Mouse (Mus musculus): Measurements from ENCODE around the gene Rnf220.

Gene Rnf220

DNA sequence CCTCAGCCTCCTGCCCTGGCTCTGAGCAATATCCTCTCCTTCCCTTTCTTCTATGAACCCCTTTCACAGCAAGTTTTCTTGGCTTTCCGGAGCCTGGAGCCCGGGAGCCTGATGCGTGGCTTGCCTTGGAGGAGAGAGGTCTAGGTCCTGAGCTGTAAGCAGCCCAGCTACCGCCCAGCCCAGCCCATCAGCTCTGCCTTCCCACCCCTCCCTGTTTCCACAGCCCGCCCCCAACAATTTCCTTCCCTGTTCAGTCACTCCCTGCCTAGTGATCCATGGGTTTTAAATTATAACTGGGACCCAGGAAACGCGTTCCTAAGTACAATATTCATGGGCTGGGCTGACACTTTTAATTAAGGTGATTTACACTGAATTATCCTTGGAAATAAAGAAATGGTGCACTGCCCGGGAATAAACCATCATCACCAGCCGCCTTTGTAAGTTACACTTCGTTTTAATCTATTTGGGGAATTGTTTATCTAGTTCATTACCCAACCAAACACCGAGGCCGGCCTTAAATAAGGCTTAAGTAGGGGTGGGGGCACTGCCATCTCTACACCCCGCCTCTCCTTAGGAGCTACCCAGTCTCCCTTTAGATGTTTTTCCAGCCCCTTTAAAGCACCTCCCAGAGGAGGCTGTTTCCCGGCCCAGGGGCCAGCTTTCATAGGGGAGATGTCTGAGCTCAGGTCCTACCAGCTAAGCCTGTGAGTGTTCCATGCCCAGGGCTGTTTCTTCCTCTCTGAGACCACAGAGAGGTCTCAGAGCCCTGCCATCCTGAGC is 194.6 kb downstream of the Rnf220 start:
- DNase-seq (ENCODE audit: low read depth, low spot score): no peak

DNA sequence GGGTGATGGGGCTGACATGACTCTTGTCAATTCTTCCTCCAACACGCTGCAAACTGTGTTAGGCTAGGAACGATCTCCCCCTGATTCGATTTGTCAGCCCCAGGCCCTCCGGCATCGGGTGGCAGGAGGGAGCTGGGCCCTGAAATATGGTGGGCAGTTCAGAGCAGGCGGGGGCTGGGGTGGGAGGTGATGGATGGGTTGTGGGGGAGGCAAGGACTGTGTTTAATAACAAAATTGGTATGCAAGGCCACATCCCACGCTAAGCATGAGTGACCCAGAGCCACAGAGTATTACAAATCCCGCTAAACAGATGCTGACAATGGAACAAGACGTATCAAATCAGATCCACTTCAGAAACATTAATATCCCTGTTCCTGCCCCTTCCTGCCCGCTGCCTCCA is 196.9 kb downstream of the Rnf220 start:
- DNase-seq (ENCODE audit: low read depth, low spot score): no peak

DNA sequence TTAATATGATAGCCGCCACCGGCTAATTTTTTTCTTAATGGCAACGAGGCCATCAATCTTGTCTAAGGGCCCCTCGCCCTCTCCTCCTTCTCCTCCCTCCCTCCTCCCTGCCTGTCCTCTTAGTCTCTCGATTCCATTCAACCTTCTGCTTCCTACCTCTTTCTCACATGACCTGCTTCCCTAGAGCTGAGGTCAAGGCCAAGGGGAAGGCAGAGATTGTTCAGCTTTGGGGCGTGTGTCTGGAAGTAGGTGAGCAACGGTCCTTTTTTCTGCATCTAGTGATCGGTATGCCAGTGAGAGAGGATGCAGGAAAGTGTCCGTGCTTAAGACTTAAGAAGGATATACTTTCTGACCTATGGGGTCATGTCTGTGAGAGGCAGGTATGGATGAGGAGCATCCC is 199.0 kb downstream of the Rnf220 start:
- DNase-seq (ENCODE audit: low read depth, low spot score): no peak

DNA sequence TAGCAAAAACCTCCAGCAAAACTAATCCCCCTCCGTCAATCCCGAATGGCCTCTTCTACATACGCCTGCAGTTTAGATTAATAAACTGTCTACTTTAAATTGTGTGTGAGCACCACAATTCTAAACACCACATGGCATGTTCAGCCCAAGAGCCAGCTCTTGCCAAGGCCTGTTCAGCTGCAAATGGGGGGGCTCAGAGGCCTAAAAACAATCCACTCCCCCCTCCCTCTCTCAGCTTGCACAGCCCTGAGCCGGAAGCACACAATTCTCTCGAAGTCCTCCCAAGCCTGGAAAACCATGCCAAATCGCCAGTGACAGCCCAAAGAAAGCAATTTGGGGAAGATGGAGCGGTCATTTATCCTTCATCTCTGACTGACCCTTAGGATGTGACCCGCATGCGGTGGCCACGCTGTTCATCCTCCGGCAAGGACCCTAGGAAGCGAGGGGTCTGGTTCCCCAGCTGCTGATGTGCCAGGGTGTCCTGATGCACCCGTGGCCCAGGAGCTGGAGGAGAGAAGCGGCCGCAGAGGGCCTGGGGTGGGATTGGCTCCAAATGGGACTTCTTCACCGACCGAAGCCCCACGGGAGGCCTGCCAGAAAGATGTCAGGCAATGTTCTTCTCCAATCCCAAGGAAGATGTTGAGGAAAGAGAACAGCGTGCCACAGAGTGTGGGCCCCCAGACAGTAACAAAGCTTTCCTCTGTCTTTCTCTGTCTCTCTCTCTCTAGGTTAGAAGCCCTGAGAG is 199.8 kb downstream of the Rnf220 start:
- DNase-seq (ENCODE audit: low read depth, low spot score): no peak

DNA sequence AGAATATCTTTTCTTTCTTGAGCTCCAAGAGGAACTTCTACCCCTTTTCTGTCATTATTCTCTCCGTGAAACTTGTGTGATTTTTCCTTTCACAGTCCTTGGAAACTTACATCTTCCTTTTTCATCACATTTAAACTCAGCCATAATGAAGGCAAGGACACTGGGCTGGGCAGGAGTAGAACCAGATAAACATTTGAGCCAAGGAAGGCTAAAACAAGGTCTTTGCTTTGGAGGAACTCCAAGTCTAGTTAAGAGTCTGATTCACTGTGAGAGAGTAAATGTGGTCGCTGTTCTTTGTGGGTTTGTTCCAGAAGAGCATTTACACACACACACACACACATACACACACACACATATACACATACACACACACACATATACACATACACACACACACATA is 205.2 kb downstream of the Rnf220 start:
- no peak for DNase-seq (ENCODE audit: low read depth, low spot score)

DNA sequence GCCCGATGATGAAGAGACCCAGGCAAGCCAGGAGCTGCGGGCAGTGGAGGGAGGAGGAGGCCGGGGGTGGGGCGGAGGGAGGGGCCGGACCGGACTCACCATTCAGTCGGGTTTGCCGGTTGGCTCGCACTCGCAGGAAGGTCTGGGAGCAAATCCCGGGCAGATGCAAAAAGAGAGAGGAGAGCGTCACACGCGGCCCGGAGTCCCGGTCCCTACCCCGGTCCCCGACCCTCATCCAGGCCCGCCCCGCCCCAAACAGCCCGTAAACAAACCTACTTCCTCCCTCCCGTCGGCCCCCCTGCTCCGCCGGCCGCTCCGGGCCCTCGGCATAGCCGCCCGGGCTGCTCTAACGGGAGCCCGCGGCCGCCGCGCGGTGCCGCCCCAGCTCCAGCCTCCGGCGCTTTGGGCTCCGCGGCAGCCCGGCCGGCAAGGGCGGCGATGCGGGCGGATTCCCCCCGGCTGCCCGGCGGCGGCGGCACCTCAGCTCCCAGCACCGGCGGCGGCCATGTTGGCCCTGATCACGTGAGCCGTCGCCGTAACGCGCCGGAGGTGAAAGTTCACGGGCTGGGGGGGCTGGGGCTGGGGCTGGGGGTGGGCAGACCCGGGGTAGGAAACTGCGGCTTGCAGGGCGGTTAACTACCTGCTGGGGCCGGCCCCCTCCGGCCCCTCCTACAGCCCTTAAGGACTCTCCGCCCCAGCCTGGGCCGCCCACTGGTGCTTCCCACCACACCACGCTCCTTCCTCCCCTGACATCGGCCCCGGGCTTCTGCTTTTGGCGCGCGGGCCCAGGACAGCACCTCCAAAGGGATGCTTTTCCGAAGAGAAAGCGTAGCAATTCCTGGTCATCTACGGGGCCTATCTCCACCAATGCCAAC is 207.7 kb downstream of the Rnf220 start:
- peak; percentile 52 for DNase-seq (ENCODE audit: low read depth, low spot score)

DNA sequence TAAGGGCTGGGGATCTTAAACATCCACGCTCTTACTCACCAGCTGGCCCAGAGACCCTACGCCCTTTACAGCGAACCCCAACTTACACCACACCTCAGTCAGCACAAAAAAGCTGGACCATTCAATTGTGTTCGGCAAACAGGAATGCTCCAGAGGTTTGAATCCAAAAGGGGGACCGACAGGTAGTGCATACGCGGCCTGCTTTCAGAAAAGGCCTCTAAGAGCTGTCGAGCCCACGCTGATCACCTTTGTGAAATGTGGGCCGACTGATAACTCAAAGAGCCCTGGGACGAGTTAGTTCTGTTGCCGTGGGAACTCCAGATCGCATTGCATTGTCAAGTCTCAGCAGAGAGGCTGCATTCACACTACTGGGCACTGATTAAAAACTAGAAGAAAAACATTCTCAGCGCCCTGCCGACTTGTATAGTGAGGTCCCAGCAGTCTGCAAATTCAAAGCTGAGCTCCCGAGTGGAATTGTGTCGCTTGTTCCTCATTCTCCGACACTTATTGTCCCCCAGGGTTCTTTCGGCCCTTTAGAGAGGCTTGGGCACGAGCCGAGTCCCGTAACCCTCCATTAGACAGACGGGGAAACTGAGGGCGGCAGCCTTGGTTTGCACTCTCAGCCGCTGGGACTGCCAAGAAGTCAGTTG is 208.4 kb downstream of the Rnf220 start:
- DNase-seq (ENCODE audit: low read depth, low spot score): no peak

DNA sequence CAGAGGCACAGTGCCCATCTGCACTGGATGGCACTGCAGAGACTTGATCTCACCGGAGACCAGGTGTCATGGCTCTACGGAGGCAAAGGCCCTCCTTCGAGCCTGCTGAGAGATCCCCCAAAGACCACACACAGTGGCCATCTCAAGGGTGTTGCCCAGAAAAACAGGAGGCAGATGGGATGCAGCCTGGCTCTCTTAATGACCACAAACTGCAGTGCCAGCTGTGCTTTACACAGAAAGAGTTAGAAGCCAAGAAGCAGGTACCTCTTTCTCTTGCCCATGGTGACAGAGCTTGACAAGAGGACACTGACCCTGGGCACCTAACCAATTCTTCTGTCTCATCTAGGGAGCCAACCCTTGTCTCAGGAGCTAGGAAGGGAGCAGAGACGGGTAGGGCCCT is 212.5 kb downstream of the Rnf220 start:
- DNase-seq (ENCODE audit: low read depth, low spot score): no peak

DNA sequence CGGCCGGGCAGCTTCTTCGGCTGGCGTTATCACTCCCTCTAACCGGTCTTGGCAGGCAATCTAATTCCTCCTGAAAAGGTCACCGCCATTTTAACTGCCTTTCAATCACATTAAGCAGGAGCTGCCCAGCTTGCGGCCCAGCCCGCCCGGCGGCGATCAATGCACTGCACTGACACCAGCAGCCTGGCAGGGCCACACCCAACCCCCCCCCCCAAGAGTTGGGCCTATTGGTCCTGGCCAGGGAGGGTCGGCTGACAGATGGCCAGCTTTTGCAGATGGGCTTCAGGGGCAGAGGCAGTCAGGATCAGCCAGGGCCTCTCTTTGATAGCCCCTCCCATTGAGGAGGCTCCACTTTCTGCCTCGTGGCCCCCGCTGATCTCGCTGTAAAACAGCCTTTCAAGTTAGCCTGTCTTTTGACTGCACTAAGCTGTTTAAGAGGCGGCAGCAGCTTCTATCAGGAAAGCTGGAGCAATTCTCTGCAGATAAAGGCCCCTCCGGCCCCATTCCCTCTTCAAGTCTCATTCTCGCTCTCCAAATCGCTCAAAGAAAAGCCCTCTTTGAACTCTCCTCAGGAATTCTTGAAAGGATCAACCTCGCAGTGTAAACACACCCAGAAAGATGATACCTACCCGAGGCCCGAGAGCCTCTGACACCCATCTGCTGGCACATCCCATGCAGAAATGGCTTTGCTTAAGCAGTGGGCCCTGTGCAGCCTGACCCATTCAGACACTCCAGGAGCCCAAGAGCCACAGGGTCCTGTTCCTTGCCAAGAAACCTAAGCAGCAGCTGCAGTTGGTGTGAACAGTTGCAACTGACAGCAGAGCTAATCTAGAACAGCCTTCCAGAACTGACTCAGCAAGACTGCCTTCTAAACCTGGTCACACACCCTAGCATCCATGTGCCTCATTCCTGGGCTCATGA is 213.3 kb downstream of the Rnf220 start:
- no peak for DNase-seq (ENCODE audit: low read depth, low spot score)

DNA sequence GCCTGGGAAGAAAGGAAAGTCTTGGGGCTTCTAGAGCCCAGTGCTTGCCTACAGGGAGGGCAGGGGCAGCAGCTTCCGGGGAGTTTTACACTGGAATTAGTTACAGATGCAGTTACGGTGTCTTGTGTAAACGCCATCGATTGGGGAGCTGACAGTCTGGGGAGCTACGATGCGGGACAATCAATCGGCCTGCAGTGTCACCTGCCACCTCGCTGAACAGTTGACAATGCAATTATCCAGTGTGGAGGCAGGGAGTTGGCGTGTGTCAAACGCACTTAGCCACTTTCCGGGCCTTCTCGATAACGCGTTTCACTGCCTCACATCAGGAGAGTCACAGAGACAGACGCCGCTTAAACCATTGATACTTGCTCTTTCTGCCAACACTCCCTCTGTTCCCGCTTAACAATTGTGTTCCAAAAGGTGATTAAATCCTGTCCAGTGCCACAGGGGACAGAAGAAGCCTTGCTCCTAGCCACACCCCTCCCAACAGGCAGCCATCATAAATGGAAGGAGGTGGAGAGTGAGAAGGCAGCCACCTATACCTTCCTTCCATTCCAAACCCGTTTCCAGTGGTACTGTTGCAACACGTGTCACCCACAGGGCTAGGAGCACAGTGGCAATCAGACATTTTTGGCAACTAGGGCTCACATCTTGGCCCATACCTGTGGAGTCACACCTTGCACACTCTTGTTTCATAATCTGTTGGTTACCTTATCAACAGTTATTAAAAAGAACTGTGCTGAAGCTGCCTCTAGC is 215.6 kb downstream of the Rnf220 start:
- DNase-seq (ENCODE audit: low read depth, low spot score): no peak

DNA sequence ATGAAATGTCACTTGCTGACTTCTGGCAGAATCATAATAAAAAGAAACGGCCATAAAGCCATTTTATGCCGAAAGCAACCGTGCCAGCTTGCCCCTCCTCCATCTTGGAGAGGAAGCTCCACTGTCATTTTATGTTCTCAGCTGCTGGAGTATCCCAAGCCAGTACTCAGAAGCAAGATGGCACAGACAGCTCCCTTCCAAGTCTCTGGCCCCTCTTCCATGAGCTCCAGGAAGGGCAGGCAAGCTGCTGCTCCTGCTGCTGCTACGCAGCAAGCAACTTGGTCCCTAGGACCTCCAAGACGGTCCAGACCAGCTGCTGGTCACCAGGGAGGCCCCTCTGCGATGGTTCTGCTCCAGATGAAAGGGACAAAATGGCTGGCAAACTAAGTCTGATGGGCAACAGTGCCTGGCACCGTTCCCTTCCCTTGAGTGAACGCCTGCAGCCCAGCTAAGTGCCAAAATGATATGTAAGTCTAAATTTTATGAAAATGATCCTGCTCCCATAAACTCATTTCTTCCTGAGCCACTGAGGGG is 216.4 kb downstream of the Rnf220 start:
- DNase-seq (ENCODE audit: low read depth, low spot score): no peak

DNA sequence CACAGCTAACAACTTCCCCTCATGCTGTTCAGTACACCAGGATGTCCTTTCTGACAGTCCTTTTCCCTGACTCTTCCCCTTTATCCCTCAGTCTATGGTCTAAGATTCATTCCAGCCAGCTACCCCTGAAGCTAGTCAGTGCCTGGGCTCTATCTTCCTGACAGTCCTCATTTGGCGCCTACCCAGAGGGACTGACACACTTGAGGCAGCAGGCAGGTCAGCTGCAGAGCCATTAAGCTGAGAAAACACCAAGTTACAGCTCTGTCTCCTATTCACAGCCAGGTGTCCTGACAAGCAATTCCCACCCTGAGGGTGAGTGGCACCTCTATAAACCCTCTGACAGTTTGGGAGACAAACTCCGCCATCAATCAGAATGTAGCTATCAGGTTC is 217.6 kb downstream of the Rnf220 start:
- DNase-seq (ENCODE audit: low read depth, low spot score): no peak

DNA sequence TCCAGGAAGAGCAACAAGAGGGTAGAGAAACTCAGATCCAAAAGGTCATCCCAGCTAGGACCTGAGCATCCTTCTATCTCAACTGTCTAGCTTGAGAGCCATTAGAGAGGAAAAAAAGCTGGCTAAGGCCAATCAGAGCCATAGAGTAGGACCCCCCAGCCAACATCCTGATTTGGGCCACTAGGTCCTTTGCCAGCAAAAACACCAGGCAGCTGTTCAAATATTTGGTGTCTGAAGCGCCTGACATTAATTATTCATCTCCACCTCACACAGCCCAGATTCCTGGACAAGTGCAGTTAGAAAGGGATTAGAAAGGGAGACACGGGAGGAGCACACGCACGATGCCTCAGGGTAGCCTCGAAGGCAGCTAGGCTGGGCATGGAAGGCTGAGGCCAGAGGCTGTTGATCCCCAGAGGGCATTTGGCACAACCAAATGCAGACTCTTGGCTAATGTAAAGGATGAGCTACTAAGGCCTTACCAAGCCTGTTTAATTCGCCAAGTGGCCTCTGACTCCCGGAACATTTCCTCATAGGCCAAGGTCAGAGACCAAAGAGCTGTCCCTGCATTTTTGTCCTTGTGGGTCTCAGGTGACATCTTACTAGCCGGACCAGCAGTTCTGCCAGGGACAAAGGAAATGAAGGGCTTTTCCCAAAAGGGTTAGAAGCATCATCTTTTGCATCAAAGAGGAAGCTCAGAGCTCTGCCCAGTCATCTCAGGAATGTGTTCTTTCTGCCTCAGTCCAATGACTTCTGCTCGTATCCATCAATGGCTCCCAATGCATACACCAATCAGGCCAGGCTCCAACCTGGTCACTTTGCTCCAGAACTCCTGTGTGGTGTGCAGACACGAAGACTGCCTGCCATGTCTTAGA is 218.2 kb downstream of the Rnf220 start:
- no peak for DNase-seq (ENCODE audit: low read depth, low spot score)

DNA sequence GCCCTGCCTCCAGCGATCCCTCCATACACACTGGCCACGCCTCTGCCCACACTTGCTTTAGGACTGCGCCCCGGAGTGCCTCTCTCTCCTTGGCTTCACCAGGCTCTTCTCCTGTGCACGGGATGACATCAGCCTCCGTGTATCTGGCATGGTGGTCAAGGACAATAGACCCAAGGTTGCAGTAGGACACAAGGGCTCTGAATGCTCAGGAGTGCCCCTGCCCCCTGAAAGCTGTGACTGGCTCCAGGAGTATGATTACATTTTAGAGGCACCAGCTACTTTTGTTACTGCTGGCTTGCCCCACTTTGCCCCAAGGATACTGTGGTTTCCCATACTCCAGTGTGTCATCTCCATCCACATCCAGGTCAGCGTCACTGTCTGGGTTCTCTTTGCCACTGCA is 219.2 kb downstream of the Rnf220 start:
- no peak for DNase-seq (ENCODE audit: low read depth, low spot score)

DNA sequence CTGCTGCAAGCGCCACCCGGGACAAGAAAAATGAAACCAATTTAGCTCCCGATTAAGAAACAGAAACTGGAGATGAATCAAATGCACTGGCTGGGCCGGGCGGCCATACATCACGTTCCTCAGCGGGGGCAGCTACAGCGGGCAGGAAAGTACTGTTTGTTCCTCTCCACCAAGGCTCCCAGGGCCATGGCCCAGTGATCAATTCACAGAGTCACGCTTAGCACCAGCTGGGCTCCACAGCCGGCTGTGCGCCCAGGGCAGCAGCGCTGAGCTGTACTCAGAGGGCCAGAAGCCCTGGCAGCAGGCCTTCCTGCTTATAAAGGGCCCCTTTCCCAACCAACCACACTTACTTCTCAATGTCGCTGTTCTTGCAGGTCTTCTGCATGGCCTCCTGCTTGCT is 219.8 kb downstream of the Rnf220 start:
- no peak for DNase-seq (ENCODE audit: low read depth, low spot score)

DNA sequence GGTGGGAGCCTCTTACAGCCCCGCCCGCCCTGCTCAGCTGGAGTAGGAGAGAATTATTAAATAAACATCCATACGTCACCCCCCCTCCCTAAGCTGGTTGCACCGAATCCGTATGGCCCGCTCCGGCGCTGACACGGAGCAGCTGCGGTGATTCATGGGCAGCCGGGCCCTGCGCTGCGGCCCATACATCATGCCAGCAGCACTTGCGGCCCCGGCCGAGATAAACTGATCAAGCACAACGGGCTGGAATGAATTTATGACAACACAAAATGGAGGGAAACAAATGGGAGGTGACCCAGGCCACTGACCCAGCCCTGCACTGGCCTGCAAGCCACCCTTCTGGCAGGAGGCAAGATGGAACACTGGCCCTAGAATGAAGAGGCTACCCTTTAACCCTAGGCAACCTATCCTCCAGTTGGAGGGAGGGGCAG is 220.6 kb downstream of the Rnf220 start:
- no peak for DNase-seq (ENCODE audit: low read depth, low spot score)

DNA sequence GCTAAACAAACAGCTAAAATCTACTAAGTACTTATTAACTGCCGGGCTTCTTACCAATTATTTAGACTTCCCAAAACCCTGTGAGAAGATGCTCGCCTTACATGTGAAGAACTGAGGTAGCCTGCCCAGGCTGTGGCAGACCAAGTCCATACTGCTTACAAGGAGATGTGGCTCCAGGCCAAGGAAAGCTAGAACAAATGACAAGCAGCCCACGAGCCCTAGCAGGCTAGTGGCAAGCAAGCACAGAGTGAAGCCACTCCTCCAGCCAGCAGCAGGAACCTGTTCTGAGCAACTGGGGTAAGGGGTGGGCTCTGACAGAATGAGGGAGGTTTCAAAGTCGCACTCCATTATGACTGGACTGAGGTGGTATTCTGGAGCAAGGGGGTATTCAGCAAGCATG is 222.1 kb downstream of the Rnf220 start:
- no peak for DNase-seq (ENCODE audit: low read depth, low spot score)

DNA sequence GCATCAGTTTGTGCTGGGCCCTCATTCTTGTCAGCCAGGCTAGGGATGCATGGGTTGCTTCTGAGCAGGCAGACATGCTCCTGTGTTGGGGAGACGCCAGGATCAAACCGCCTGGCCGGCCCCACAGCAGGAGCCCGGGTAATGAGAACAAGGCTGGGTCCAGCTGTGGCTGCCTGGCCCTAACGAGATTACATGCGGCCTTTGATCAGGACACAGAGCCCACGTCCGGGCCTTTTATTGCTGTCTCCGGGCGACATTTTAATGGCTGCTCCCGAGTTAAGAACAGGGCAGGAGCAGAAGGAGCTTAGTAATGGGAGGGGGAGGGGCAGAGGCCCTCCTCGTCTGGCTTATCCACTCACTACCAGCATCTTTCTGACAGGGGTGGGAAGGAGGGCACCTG is 224.4 kb downstream of the Rnf220 start:
- DNase-seq (ENCODE audit: low read depth, low spot score): no peak

DNA sequence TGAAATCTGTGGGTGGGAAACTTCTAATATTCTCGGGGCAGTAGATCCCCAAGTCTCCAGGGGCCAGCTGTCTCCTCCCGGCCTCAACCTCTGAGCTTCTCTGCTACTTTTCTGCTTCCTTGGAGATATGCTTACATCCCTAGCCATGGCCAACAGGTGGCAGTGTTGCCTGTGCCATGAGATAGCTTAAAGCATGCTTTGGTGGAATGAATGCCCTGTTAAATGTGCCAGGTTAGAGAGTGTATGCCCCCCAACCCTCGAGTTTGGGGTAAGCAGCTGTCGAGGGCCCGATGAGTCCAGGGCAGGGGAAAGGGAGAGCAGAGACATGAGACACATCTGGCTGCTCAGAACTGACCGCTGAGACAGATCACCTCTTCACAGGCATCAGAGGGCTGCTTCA is 226.6 kb downstream of the Rnf220 start:
- DNase-seq (ENCODE audit: low read depth, low spot score): peak; percentile 63
